ENCODE assay signal across 24 mouse cellular contexts in the genomic region with DNA sequence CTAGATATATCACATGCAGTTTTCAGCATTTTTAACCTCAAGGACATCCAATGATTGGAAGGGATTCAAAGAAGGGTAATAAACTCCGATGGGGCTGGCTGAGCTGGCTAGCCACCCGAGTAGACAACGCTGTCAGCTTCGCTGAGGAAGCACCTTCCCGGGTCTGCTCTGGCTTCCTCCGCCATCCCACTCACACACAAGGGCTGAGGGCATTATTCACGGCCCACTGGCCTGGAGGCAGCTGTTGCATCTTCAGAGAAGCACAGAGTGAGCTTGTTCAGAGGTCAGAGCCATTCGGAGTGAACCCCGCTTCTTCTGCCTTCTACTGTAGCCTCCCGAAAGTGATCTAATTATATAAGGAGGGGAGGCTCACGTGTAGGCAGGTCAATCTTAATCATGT. TPM values are rescaled to one million over a fixed set of nuclear protein-coding genes. Genes with fewer than 3 reads are reported as not detected.
DNase-seq lines count a peak whose midpoint lies in the region; TF ChIP-seq lines count a peak whose summit lies in the region.
"Had no signal": no experiment of that assay in that cellular context is flagged by ENCODE, and none has a peak within 500 bp of the region (broad histone marks: within the 10 kb centered on the region; RNA-seq: fewer than 3 reads in every experiment).

No protein-coding gene starts in this region.

- intact Hi-C loops in left cerebral cortex, postnatal 4 days (cut with DNase I) = no loop called here
- intact Hi-C loops in left cerebral cortex, postnatal 10 days (cut with DNase I) = no loop called here

- no peaks in the 10 kb centered on the region for H3K4me1 ChIP-seq in cerebellum, adult 2 months (ENCODE audit: control insufficient read depth, insufficient read depth, low read length)
- H3K4me1 ChIP-seq: forebrain, embryonic 12.5 days; hindbrain, embryonic 10.5 days had no signal

- TF ChIP-seq CTCF in cerebellum, adult 2 months (IDR thresholded peaks at IDR 0.05; ENCODE audit: borderline replicate concordance, insufficient read depth, low read depth, low read length) = no peak

- DNase-seq in cerebellum, postnatal 10 days = peak; percentile 29 to 50
- no peak for DNase-seq in cerebellum, adult 2 months
- DNase-seq in left cerebral cortex, postnatal 4 days = peak; percentile 29
- DNase-seq in left cerebral cortex, postnatal 10 days (ENCODE audit: extremely low spot score in 1 of 2, low spot score in 2 of 2) = no peak
- peak; percentile 2 to 40 for DNase-seq in kidney, postnatal 25 days
- DNase-seq in retina, postnatal 1 day = peak; percentile 78
- no peak for DNase-seq in adrenal gland, postnatal 4 days (ENCODE audit: low spot score in 2 of 2)
- DNase-seq in spleen, postnatal 10 days (ENCODE audit: low spot score in 2 of 2) = no peak
- DNase-seq: adrenal gland, adult 8-10 months; adrenal gland, postnatal 36 days; B cell, adult 2 months; cerebellum, adult 11 months; cerebellum, adult 9-10 months; cerebellum, postnatal 36 days; gastrocnemius, postnatal 10 days; heart, adult 2 months had no signal

- no peak for TF ChIP-seq POLR2A in cerebellum, adult 2 months (IDR thresholded peaks at IDR 0.05; ENCODE audit: borderline replicate concordance, insufficient read depth, low read length)

- H3K27ac ChIP-seq in cerebellum, adult 2 months (ENCODE audit: insufficient read depth, low read length) = no peak overlapping the region
- H3K27ac ChIP-seq: embryonic facial prominence, embryonic 13.5 days; forebrain, embryonic 12.5 days; heart, adult 2 months; hindbrain, embryonic 10.5 days had no signal

- 53% methylated on average over 11 of the region's 11 CpGs for WGBS in cerebellum, adult 2 months

- no peak overlapping the region for H3K4me3 ChIP-seq in cerebellum, adult 2 months (replicated peaks; ENCODE audit: insufficient read depth, low read depth, low read length)
- H3K4me3 ChIP-seq: embryonic facial prominence, embryonic 13.5 days; forebrain, embryonic 12.5 days; heart, adult 2 months; heart, embryonic 12.5 days; hindbrain, embryonic 10.5 days had no signal

- H3K27me3 ChIP-seq in cerebellum, adult 2 months (ENCODE audit: control insufficient read depth, insufficient read depth, low read length) = no peaks in the 10 kb centered on the region
- H3K27me3 ChIP-seq: embryonic facial prominence, embryonic 13.5 days; forebrain, embryonic 12.5 days; heart, embryonic 12.5 days had no signal

RNA-seq across cellular contexts. Expression of gene Fam216b, which starts 26.3 kb away (rescaled TPM):
- polyA plus RNA-seq in cerebellum, adult 2 months (2012; rRNA removed) = 0.51 and 1.1 TPM in 2 replicates
- 1 to 10 TPM in 1 of 2 experiments, under 1 TPM in 1; 0.77 to 1.7 TPM for total RNA-seq in left cerebral cortex, postnatal 4 days (2021)
- under 1 TPM; 0.15 to 0.36 TPM for total RNA-seq in left cerebral cortex, postnatal 10 days (2021)
- not detected for total RNA-seq in adrenal gland, postnatal 4 days (2021)
- total RNA-seq: adrenal gland, adult 8-10 months; adrenal gland, postnatal 36 days; gastrocnemius, postnatal 10 days; gastrocnemius, postnatal 4 days; heart, adult 2 months; heart, postnatal 25 days had no signal
- polyA plus RNA-seq: CD4-positive, CD25-positive, alpha-beta regulatory T cell, adult 4 months; embryonic facial prominence, embryonic 13.5 days; forebrain, embryonic 12.5 days; G1E; heart, embryonic 12.5 days; hindbrain, embryonic 10.5 days had no signal

Comparison
In these comparisons a context has a peak if more than half of its experiments do, and no peak if none do; other contexts are left out.
1. DNase-seq: peak in cerebellum, postnatal 10 days (2 of 2), left cerebral cortex, postnatal 4 days (single experiment), kidney, postnatal 25 days (2 of 2) and retina, postnatal 1 day (single experiment); none in cerebellum, adult 2 months (0 of 2), left cerebral cortex, postnatal 10 days (0 of 2), adrenal gland, postnatal 4 days (0 of 2) and spleen, postnatal 10 days (0 of 2).